Mouse (Mus musculus) stomach, embryonic 15.5 days (tissue): Measurements from ENCODE around the gene Amot. TPM values are rescaled to one million over a fixed set of nuclear protein-coding genes. Genes with fewer than 3 reads are reported as not detected.

Source experiments
- ATAC-seq: fragments of 200-750 bp; cut with Nextera tagmentation; 2 replicates; pipeline ENCODE4 v1.8.0; 2017; ENCODE audit warnings: low read depth, moderate number of reproducible peaks, moderate TSS enrichment; ENCODE audit not compliant: insufficient read depth, low FRiP score
- H3K27ac ChIP-seq: fragments of 300-500 bp; sonication (generic); 2 replicates; pipeline ENCODE4 v1.5.1; 2015; ENCODE audit warnings: mild to moderate bottlenecking, inconsistent platforms
- H3K27me3 ChIP-seq: fragments of 300-500 bp; sonication (generic); replicated peaks from 2 replicates; pipeline ENCODE4 v1.6.1; 2015; ENCODE audit warnings: inconsistent platforms
- H3K36me3 ChIP-seq: fragments of 300-500 bp; sonication (generic); 2 replicates; pipeline ENCODE4 v1.6.1; 2015; ENCODE audit warnings: inconsistent platforms
- H3K4me1 ChIP-seq: fragments of 300-500 bp; sonication (generic); 2 replicates; pipeline ENCODE4 v1.6.1; 2015; ENCODE audit warnings: inconsistent platforms
- H3K4me2 ChIP-seq: fragments of 300-500 bp; sonication (generic); 2 replicates; pipeline ENCODE4 v1.6.1; 2015; ENCODE audit warnings: mild to moderate bottlenecking, inconsistent platforms
- H3K4me3 ChIP-seq: fragments of 300-500 bp; sonication (generic); replicated peaks from 2 replicates; pipeline ENCODE4 v1.5.1; 2015; ENCODE audit warnings: inconsistent platforms
- H3K9ac ChIP-seq: fragments of 300-500 bp; sonication (generic); 2 replicates; pipeline ENCODE4 v1.6.1; 2015; ENCODE audit warnings: inconsistent platforms
- H3K9me3 ChIP-seq: fragments of 300-500 bp; sonication (generic); 2 replicates; pipeline ENCODE4 v1.6.1; 2016; ENCODE audit warnings: inconsistent platforms
- WGBS: fragments of 180-500 bp; shearing (Covaris S2); methylation state at CpG from one replicate; pipeline ENCODE4 v1.1.7; 2015; 5-methylcytosine and 5-hydroxymethylcytosine counted together
- polyA plus RNA-seq: library from polyadenylated mRNA; unstranded; fragments of >200 nt; fragmentation: Nextera tagmentation; extraction: Ambion mirVana; gene quantifications from 2 replicates; pipeline ENCODE4 v1.2.1, GENCODE M21; 2015

Amot gene
- polyA plus RNA-seq, 1 experiment from 2014 or later: 14.1 TPM

DNA sequence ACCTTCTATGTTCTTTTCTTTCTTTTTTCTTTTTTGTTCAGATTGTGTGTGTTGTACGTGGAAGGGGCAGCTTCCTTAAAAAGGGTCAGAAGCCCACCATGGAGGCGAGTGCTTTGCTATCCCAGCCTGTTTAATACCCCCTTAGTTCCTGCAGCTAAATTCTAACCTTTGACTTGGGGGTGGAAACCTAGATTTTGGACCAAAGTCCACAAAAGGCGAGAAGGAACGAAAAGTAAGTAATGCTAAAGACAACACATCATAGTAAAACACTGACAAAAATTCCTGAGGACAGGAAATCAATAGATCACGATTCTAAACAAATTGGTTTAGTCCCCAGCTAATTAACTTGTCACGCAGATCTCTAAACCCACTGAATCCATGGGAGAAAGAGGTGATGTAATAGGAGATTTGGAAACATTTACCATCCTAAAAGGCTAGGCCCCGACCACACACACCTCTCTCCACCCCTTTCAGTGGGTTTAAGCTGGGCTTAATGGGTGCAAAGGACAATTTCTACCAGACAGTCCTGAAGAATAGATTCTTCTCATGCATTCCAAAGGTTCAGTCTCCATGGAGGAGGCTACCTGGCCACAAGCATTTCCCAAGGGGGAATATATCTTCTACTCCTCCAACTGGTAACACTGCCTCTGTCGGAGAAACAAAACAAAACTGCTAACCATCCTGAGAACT, 3.2 kb downstream of the Amot start:
- no peaks in the 10 kb centered on the region for H3K9me3 ChIP-seq
- no peak overlapping the region for H3K4me3 ChIP-seq
- H3K4me2 ChIP-seq: no peak overlapping the region
- H3K27ac ChIP-seq: no peak overlapping the region
- no peaks in the 10 kb centered on the region for H3K4me1 ChIP-seq
- no peak for ATAC-seq
- H3K27me3 ChIP-seq: no peaks in the 10 kb centered on the region
- no peaks in the 10 kb centered on the region for H3K36me3 ChIP-seq
- 60% methylated on average over 8 of the region's 8 CpGs for WGBS
- no peak overlapping the region for H3K9ac ChIP-seq

DNA sequence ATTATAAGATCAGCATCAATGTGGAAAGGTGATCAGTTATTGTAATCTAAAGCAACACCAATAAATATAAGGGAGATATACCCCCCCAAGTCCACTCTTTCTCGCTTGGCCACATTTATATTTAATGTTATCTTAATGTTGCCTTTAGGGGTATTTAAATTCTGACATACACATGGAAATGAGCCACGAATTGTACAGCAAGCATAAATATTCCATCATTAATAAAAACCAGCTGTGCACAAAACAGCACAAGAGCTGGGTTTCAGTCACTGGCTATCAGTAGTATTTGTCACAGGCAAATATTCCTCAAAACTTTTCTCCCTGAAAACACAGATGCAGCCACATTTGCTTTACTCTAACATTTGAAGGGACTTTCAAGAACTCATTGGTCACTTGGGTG, 5.9 kb downstream of the Amot start:
- H3K4me3 ChIP-seq: no peak overlapping the region
- H3K36me3 ChIP-seq: no peaks in the 10 kb centered on the region
- H3K27me3 ChIP-seq: no peaks in the 10 kb centered on the region
- H3K9me3 ChIP-seq: no peaks in the 10 kb centered on the region
- WGBS: 56% methylated on average over 2 of the region's 2 CpGs
- no peak for ATAC-seq
- H3K4me2 ChIP-seq: no peak overlapping the region
- no peaks in the 10 kb centered on the region for H3K4me1 ChIP-seq
- H3K27ac ChIP-seq: no peak overlapping the region
- H3K9ac ChIP-seq: no peak overlapping the region

DNA sequence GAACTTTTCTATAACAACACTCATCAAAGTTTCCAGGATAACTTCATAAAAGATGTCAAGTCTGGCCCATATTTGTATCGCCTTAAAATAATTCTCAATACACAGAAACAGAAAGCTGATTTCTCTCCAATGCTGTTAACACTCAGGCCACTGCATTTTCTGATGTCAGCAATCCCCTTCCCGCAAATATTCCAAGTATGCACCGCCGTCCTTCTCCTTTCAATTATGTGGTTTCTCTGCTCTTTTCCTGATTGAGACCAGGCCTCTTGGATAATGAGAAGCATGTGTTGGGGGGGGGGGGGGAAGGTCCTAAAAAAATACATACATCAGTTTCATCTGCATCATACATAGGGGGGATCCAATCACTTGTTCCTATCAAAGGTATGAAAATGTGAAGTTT, 6.3 kb downstream of the Amot start:
- no peak overlapping the region for H3K9ac ChIP-seq
- H3K4me2 ChIP-seq: no peak overlapping the region
- H3K36me3 ChIP-seq: no peaks in the 10 kb centered on the region
- no peak for ATAC-seq
- H3K27me3 ChIP-seq: no peaks in the 10 kb centered on the region
- no peaks in the 10 kb centered on the region for H3K9me3 ChIP-seq
- no peaks in the 10 kb centered on the region for H3K4me1 ChIP-seq
- WGBS: 61% methylated on average over 4 of the region's 4 CpGs
- H3K27ac ChIP-seq: no peak overlapping the region
- no peak overlapping the region for H3K4me3 ChIP-seq

DNA sequence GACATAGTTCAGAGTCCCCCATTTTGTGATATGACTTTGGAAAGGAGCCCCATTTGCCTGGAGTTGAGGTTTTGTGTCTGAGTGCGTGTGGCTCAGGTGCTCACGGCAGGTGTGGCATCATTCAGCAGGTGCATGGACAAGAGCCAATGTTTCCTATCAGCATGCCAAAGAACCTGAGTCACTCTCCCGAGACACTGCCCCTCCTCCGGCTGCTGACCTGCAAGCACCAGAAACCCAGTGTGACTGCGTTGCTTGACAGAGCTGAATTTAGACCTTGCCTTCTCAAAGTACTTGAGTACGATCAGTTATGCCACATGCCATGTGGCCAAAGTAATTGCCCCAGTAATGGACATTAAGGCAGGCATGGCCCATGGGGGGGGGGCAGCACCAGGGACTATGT, 7.5 kb downstream of the Amot start:
- Histone ChIP-seq H3K4me1 (no peaks in the 10 kb centered on the region), H3K9me3 (no peaks in the 10 kb centered on the region), H3K9ac (no peak overlapping the region), H3K4me2 (no peak overlapping the region), H3K4me3 (no peak overlapping the region), H3K36me3 (no peaks in the 10 kb centered on the region), H3K27me3 (no peaks in the 10 kb centered on the region), H3K27ac (no peak overlapping the region)
- peak; percentile 75 for ATAC-seq
- WGBS: 78% methylated on average over 6 of the region's 6 CpGs

DNA sequence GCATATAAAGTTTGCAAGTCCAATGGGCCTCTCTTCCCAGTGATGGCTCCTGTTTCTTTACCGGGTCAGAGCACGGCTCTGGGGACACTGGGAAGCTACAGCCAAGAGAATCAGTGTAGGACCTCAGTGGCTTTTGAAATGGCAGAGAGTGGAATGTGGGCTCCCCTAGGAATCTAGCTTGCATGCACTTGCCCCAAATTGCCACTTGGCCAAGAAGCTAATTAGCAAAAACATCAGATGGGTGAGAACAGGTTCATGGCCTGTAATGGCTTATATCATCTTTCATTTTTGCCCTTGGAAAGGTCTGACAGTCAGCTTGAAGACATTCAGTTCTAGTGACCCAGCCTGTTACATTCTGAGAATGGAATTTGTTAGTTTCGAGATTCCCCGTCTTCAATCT, 9.6 kb downstream of the Amot start:
- no peak overlapping the region for H3K9ac ChIP-seq
- H3K27ac ChIP-seq: no peak overlapping the region
- no peaks in the 10 kb centered on the region for H3K36me3 ChIP-seq
- H3K9me3 ChIP-seq: no peaks in the 10 kb centered on the region
- ATAC-seq: no peak
- H3K4me1 ChIP-seq: no peaks in the 10 kb centered on the region
- no peaks in the 10 kb centered on the region for H3K27me3 ChIP-seq
- no peak overlapping the region for H3K4me2 ChIP-seq
- H3K4me3 ChIP-seq: no peak overlapping the region
- 85% methylated on average over 4 of the region's 4 CpGs for WGBS

DNA sequence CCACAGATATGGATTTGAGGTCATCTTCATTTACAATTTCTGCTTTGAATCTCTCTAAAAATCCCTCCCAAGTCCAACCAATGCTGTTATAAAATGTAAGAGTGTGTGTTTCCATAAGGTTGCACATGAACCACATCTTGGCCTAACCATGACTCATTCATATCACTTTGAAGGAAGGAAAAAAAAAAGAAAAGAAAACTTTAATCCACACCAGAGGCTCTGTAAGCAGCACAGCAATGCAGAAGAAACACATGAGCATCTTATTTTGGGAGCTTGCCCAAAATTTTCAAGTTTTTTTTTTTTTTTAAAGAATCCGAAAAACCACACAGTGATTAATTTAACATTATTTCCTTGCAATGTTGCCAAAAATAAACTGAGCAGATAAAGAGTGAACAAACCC, 14.2 kb downstream of the Amot start:
- Histone ChIP-seq H3K27me3 (no peaks in the 10 kb centered on the region), H3K4me1 (no peaks in the 10 kb centered on the region), H3K4me3 (no peak overlapping the region), H3K36me3 (no peaks in the 10 kb centered on the region), H3K27ac (no peak overlapping the region), H3K9ac (no peak overlapping the region), H3K9me3 (no peaks in the 10 kb centered on the region), H3K4me2 (no peak overlapping the region)
- ATAC-seq: no peak
- WGBS: 48% methylated on average over 1 of the region's 1 CpGs

DNA sequence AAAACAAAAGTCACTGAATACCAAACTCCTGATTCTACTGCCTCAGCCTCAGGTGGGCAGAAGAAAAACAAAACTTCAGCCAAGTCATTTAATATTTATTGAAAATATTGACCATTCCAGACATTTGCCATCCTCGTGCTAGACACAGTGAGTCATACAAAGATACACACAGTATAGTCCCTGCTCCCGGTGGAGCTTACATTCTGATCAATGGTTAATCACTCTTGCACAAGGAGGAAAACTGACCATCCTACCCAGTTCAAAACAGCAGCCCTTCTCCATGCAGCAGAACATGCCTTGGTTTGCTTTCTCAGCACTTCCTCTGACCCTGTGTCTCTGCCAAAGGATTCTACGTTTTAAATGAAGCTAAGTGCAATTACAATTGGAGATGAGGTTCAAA, 14.6 kb downstream of the Amot start:
- Histone ChIP-seq H3K9ac (no peak overlapping the region), H3K27me3 (no peaks in the 10 kb centered on the region), H3K4me1 (no peaks in the 10 kb centered on the region), H3K4me3 (no peak overlapping the region), H3K4me2 (no peak overlapping the region), H3K36me3 (no peaks in the 10 kb centered on the region), H3K9me3 (no peaks in the 10 kb centered on the region), H3K27ac (no peak overlapping the region)
- ATAC-seq: no peak; the same call in 1 of the 2 replicates
- WGBS: 58% methylated on average over 3 of the region's 3 CpGs

DNA sequence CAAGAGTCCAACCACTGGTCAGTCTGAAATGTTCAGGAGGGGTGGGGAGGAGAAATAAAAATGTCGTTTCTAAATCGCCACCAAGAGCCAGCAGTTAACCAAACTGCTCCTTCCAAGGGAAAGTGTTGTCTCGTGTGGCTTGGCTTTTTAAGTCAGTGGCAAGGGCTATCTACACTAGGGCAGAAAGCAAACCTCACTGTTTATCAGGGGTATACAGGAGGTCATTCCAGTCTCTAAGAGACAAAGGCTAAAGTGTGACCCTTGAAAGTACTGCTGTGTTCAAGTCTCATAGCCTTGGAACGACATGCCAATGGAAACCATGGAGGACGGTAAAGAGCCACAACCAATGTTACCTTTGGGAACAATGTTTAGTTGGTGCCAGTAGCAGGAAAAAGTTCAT, 15.0 kb downstream of the Amot start:
- H3K4me3 ChIP-seq: no peak overlapping the region
- H3K36me3 ChIP-seq: no peaks in the 10 kb centered on the region
- no peak overlapping the region for H3K4me2 ChIP-seq
- no peak overlapping the region for H3K27ac ChIP-seq
- ATAC-seq: no peak
- no peaks in the 10 kb centered on the region for H3K27me3 ChIP-seq
- no peaks in the 10 kb centered on the region for H3K9me3 ChIP-seq
- no peaks in the 10 kb centered on the region for H3K4me1 ChIP-seq
- WGBS: 74% methylated on average over 5 of the region's 5 CpGs
- no peak overlapping the region for H3K9ac ChIP-seq

DNA sequence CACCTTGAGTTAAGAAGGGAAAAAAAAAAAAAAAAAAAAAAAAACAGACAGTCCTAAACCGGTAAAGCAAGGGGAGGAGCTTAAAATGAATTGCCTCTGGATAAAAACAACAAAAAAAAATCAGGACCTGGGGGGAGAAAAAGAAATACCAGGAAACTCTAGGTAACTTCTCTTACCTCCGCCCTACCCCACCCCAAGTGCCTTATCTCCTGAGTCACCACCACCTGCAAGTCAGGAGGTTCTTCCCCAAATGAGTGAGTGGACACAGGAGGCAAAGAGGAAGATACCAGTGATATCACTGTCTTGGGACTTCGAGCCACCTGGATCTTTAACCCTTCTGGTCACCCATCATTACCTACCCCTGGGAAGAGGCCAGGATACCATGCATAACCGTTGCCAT, 19.5 kb downstream of the Amot start:
- Histone ChIP-seq H3K36me3 (no peaks in the 10 kb centered on the region), H3K9me3 (no peaks in the 10 kb centered on the region), H3K4me2 (no peak overlapping the region), H3K4me1 (no peaks in the 10 kb centered on the region), H3K4me3 (no peak overlapping the region), H3K27me3 (no peaks in the 10 kb centered on the region), H3K9ac (no peak overlapping the region), H3K27ac (no peak overlapping the region)
- 52% methylated on average over 4 of the region's 4 CpGs for WGBS
- ATAC-seq: no peak

DNA sequence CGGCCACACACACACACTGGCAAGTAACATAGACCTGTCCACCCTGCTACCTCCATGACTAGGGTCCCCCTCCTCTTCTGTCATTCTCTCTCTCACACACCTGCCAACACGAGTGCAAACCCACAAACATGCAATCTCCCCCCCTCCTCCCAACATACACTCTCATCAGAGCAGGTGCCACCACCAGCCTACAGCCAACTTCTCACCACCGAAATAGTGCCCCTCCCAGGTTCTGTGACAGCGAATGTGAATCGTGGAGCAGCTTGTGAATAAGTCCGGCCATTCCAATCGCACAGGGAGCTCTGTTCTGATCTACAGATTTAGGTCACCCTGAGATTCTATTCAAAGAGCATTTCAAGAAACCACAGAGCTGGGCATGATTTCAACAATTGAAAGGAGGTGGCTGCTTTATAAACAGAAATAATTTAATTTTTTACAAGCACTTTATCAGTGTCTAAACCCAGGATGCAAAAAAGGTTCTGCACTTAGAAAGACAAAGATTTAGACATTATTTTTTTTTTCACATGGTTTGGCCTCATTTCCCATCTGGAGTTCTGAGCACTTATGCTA, 21.4 kb downstream of the Amot start:
- H3K4me1 ChIP-seq: no peaks in the 10 kb centered on the region
- H3K4me2 ChIP-seq: no peak overlapping the region
- no peak overlapping the region for H3K27ac ChIP-seq
- no peak overlapping the region for H3K9ac ChIP-seq
- no peaks in the 10 kb centered on the region for H3K27me3 ChIP-seq
- H3K36me3 ChIP-seq: no peaks in the 10 kb centered on the region
- 72% methylated on average over 7 of the region's 7 CpGs for WGBS
- ATAC-seq: no peak
- H3K4me3 ChIP-seq: no peak overlapping the region
- no peaks in the 10 kb centered on the region for H3K9me3 ChIP-seq

DNA sequence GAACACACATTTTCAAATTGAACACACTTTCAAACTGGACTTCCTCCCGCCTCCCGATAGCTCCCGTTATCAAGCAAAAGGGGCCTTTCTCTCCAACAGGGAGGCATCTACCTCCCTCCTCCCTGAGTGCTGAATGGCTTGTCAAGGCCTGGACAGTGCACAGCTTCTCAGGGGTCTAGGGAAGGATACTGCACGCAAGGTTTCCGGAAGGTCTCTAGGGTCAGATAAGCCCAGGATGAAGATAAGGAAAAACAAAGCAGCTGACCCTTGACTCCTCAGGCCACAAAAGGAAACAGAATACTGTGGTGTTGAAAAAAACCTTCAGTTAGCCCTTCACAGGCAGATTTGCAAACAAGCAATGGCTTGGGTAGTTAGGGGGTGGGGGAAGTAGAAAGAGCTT, 22.6 kb downstream of the Amot start:
- no peak overlapping the region for H3K27ac ChIP-seq
- no peaks in the 10 kb centered on the region for H3K36me3 ChIP-seq
- WGBS: 54% methylated on average over 5 of the region's 5 CpGs
- H3K4me3 ChIP-seq: no peak overlapping the region
- ATAC-seq: no peak
- H3K9ac ChIP-seq: no peak overlapping the region
- no peaks in the 10 kb centered on the region for H3K4me1 ChIP-seq
- no peak overlapping the region for H3K4me2 ChIP-seq
- H3K9me3 ChIP-seq: no peaks in the 10 kb centered on the region
- H3K27me3 ChIP-seq: no peaks in the 10 kb centered on the region

DNA sequence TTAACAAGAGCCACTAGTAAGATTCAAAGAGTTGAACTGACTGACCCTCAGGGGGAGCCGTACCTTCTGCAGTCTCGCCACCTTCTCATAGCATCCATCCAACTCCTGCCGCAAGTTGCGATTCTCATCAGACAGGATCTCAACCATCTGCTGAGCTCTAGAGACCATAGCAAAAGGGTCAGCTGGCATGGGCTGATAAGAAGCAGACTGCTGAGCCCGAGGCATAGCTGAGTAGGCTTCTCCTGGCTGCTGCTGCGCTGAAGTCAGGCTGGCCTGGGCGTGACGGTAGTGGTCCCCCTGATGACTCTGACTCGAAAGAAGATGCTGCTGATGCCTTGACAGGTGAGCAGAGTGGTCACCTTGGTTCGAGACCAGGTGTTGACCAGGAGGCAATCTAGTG, 25.0 kb downstream of the Amot start:
- ATAC-seq: peak; percentile 76

DNA sequence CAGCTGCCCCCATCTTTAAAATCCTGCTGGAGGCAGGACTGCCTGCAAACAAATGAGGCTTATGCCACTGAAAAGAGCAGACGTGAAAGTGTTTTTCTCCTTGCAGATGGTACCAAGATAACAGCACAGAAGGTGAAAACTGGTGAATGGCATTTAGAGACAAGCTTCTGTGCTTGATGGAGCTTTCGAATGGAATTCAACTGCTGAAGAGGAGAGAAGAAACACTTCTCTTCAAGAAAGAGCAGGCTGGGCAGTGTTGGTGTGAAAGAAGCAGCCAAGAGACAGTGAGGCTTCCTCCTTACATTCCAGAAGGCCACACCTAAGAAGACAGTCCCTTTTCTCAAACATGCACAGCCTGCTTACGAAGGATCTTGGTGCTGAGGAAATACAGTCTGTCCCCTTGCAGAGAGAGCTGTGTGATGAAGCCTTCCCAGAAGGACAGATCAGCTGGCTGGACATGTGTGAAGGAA, 27.2 kb downstream of the Amot start:
- H3K9ac ChIP-seq: no peak overlapping the region
- WGBS: 76% methylated on average over 3 of the region's 3 CpGs
- H3K27ac ChIP-seq: no peak overlapping the region
- no peaks in the 10 kb centered on the region for H3K9me3 ChIP-seq
- no peaks in the 10 kb centered on the region for H3K36me3 ChIP-seq
- no peaks in the 10 kb centered on the region for H3K27me3 ChIP-seq
- no peak overlapping the region for H3K4me3 ChIP-seq
- H3K4me1 ChIP-seq: no peaks in the 10 kb centered on the region
- H3K4me2 ChIP-seq: no peak overlapping the region
- no peak for ATAC-seq

More for the DNA sequence above, 25.0 kb downstream of the Amot start:
- Histone ChIP-seq H3K4me1 (no peaks in the 10 kb centered on the region), H3K27me3 (no peaks in the 10 kb centered on the region), H3K27ac (no peak overlapping the region), H3K4me3 (no peak overlapping the region), H3K9me3 (no peaks in the 10 kb centered on the region), H3K9ac (no peak overlapping the region), H3K4me2 (no peak overlapping the region), H3K36me3 (no peaks in the 10 kb centered on the region)
- WGBS: 82% methylated on average over 10 of the region's 10 CpGs
